Mouse (Mus musculus) hindbrain, embryonic 12.5 days (tissue): Measurements from ENCODE around the gene H2bfm. TPM values are rescaled to one million over a fixed set of nuclear protein-coding genes. Genes with fewer than 3 reads are reported as not detected.

Experiments used
- polyA plus RNA-seq: library from polyadenylated mRNA; unstranded; fragments of >200 nt; fragmentation: Nextera tagmentation; extraction: Ambion mirVana; gene quantifications from 2 replicates; pipeline ENCODE4 v1.2.1, GENCODE M21; 2016

Gene H2bfm
- polyA plus RNA-seq, 1 experiment from 2014 or later, result not detected

Other genes with a start within 250 kb of the H2bfm start
- gene Tceal1, start 219.3 kb upstream of the H2bfm start, polyA plus RNA-seq, result 12.9 and 14.2 TPM in 2 replicates
- gene Morf4l2, start 183.6 kb upstream of the H2bfm start, polyA plus RNA-seq, result 569 and 598 TPM in 2 replicates
- gene Glra4, start 147.2 kb upstream of the H2bfm start, polyA plus RNA-seq, result 0.17 and 0.18 TPM in 2 replicates
- 12.2 and 15.9 TPM in 2 replicates for gene Plp1, start 104.7 kb upstream of the H2bfm start, polyA plus RNA-seq
- 8.5 and 10.1 TPM in 2 replicates for gene Rab9b, start 58.6 kb upstream of the H2bfm start, polyA plus RNA-seq
- 82.4 and 101 TPM in 2 replicates for gene Tmsb15b2, start 48.2 kb downstream of the H2bfm start, polyA plus RNA-seq
- 10.6 TPM in 2 replicates for gene Tmsb15l, start 49.5 kb downstream of the H2bfm start, polyA plus RNA-seq
- 28.8 and 37.6 TPM in 2 replicates for gene Tmsb15b1, start 49.5 kb downstream of the H2bfm start, polyA plus RNA-seq
- 136 and 137 TPM in 2 replicates for gene Zcchc18, start 65.8 kb downstream of the H2bfm start, polyA plus RNA-seq
- 13.1 and 15.6 TPM in 2 replicates for gene Slc25a53, start 111.0 kb downstream of the H2bfm start, polyA plus RNA-seq
- 12.0 and 12.9 TPM in 2 replicates for gene Fam199x, start 122.3 kb downstream of the H2bfm start, polyA plus RNA-seq
- not detected in 2 replicates for gene Esx1, start 194.8 kb downstream of the H2bfm start, polyA plus RNA-seq